Mouse (Mus musculus): ENCODE results near the gene Prdm12.

GRCm38 (mm10) chr2:31635281-31636137 is 4.3 kb upstream of the Prdm12 start:
- TF ChIP-seq E2F4 (IDR thresholded peaks at IDR 0.05; ENCODE audit: insufficient read depth), result no peak
- TF ChIP-seq POLR2A (IDR thresholded peaks at IDR 0.05; ENCODE audit: insufficient read length, low read depth), result no peak
- TF ChIP-seq TCF3 (IDR thresholded peaks at IDR 0.05; ENCODE audit: insufficient read length, low read depth), result no peak
- no peak for TF ChIP-seq USF1 (IDR thresholded peaks at IDR 0.05; ENCODE audit: low read depth)
- no peak for TF ChIP-seq TCF12 (IDR thresholded peaks at IDR 0.05; ENCODE audit: insufficient read depth, poor library complexity, severe bottlenecking)
- no peak for TF ChIP-seq POLR2AphosphoS2 (IDR thresholded peaks at IDR 0.05; ENCODE audit: insufficient read length, low read depth)
- TF ChIP-seq CEBPB (IDR thresholded peaks at IDR 0.05; ENCODE audit: insufficient read depth, poor library complexity, severe bottlenecking), result no peak
- no peak for TF ChIP-seq MAX (IDR thresholded peaks at IDR 0.05; ENCODE audit: low read depth)
- no peak for TF ChIP-seq MYOG (IDR thresholded peaks at IDR 0.05; ENCODE audit: control insufficient read depth in 1 of 3, insufficient read depth in 1 of 3, insufficient read length in 2 of 3, low read depth in 2 of 3)
- no peak for TF ChIP-seq MYOD1 (IDR thresholded peaks at IDR 0.05; ENCODE audit: control insufficient read depth in 1 of 3, insufficient read length in 2 of 3, low read depth in 2 of 3)
